Mouse (Mus musculus) embryonic facial prominence, embryonic 10.5 days (tissue): ENCODE results near the gene Ap2b1. TPM values are rescaled to one million over a fixed set of nuclear protein-coding genes. Genes with fewer than 3 reads are reported as not detected.

Experiments used
- DNase-seq: peaks from one replicate; pipeline ENCODE4 v3.0.0-alpha.2; 2017; ENCODE audit warnings: low spot score
- H3K27ac ChIP-seq: fragments of 300-500 bp; sonication (generic); replicated peaks from 2 replicates; pipeline ENCODE4 v1.5.1; 2016; ENCODE audit warnings: mild to moderate bottlenecking
- H3K27me3 ChIP-seq: fragments of 300-500 bp; sonication (generic); replicated peaks from 2 replicates; pipeline ENCODE4 v1.6.1; 2016; ENCODE audit warnings: low read depth, mild to moderate bottlenecking; ENCODE audit not compliant: poor library complexity, severe bottlenecking
- H3K36me3 ChIP-seq: fragments of 300-500 bp; sonication (generic); replicated peaks from 2 replicates; pipeline ENCODE4 v1.6.1; 2016; ENCODE audit warnings: mild to moderate bottlenecking, moderate library complexity
- H3K4me1 ChIP-seq: fragments of 300-500 bp; sonication (generic); 2 replicates; pipeline ENCODE4 v1.6.1; 2016
- H3K4me3 ChIP-seq: fragments of 300-500 bp; sonication (generic); 2 replicates; pipeline ENCODE4 v1.5.1; 2016; ENCODE audit warnings: mild to moderate bottlenecking, moderate library complexity
- H3K9me3 ChIP-seq: fragments of 300-500 bp; sonication (generic); 2 replicates; pipeline ENCODE4 v1.6.1; 2016; ENCODE audit warnings: mild to moderate bottlenecking
- WGBS: fragments of 180-500 bp; shearing (Covaris S2); methylation state at CpG from one replicate; pipeline ENCODE4 v1.1.7; 2016; 5-methylcytosine and 5-hydroxymethylcytosine counted together
- polyA plus RNA-seq: library from polyadenylated mRNA; unstranded; fragments of >200 nt; fragmentation: Nextera tagmentation; extraction: Ambion mirVana; gene quantifications from 2 replicates; pipeline ENCODE4 v1.2.1, GENCODE M21; 2016

Gene Ap2b1
- polyA plus RNA-seq, 1 experiment from 2014 or later, result 64.9 TPM

GRCm38 (mm10) chr11:83439426-83440060 lies 140.7 kb downstream of the Ap2b1 start:
- WGBS, result 31% methylated on average over 11 of the region's 11 CpGs
- peaks cover 59% of the 10 kb centered on the region for H3K27me3 ChIP-seq
- H3K27ac ChIP-seq, result peak overlapping the region; percentile 83; the same call in 1 of the 2 replicates
- H3K9me3 ChIP-seq, result no peaks in the 10 kb centered on the region
- H3K4me3 ChIP-seq, result peak overlapping the region; percentile 72
- H3K4me1 ChIP-seq, result peaks cover 36% of the 10 kb centered on the region
- no peaks in the 10 kb centered on the region for H3K36me3 ChIP-seq
- no peak for DNase-seq

GRCm38 (mm10) chr11:83440081-83441064 lies 141.5 kb downstream of the Ap2b1 start:
- under 1% methylated on average over 71 of the region's 75 CpGs for WGBS
- H3K9me3 ChIP-seq, result no peaks in the 10 kb centered on the region
- H3K4me3 ChIP-seq, result peak overlapping the region; percentile 72
- H3K4me1 ChIP-seq, result peaks cover 41% of the 10 kb centered on the region
- peak overlapping the region; percentile 83 for H3K27ac ChIP-seq
- no peaks in the 10 kb centered on the region for H3K36me3 ChIP-seq
- H3K27me3 ChIP-seq, result peaks cover 65% of the 10 kb centered on the region
- DNase-seq, result peak; percentile 90

DNA sequence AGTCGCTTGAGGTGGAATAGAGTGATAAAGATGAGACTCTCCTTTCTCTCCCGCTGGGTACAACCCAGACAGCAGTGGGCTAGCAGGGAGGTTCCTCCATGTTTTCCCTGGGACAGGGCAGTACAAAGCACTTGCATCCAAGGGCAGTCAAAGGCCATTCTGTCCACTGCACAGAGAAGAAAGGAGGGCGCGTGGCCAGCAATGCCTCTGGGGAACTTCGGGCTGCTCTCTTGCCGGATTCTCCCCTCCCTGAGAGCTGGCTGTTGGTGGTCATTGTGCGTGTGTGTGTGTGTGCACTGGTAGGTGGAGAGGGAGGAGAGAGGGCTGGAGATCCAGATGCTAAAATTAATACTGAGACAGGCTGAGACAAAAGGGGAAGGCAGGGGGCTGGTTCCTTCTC lies 142.4 kb downstream of the Ap2b1 start:
- DNase-seq, result no peak
- 0 out of 2 replicates have a peak overlapping the region, but pooled peaks have one; percentile 72 for H3K4me3 ChIP-seq
- no peaks in the 10 kb centered on the region for H3K9me3 ChIP-seq
- peaks cover 67% of the 10 kb centered on the region for H3K27me3 ChIP-seq
- WGBS, result 42% methylated on average over 7 of the region's 7 CpGs
- peaks cover 41% of the 10 kb centered on the region for H3K4me1 ChIP-seq
- no peaks in the 10 kb centered on the region for H3K36me3 ChIP-seq
- H3K27ac ChIP-seq, result no peak overlapping the region

GRCm38 (mm10) chr11:83442596-83443267 lies 143.9 kb downstream of the Ap2b1 start:
- H3K36me3 ChIP-seq, result no peaks in the 10 kb centered on the region
- peak; percentile 77 for DNase-seq
- H3K27me3 ChIP-seq, result peaks cover 82% of the 10 kb centered on the region
- no peak overlapping the region for H3K27ac ChIP-seq
- peaks cover 51% of the 10 kb centered on the region for H3K4me1 ChIP-seq
- H3K9me3 ChIP-seq, result no peaks in the 10 kb centered on the region
- WGBS, result 11% methylated on average over 29 of the region's 29 CpGs
- H3K4me3 ChIP-seq, result peak overlapping the region; percentile 43

GRCm38 (mm10) chr11:83443824-83444223 lies 145.0 kb downstream of the Ap2b1 start:
- Histone ChIP-seq H3K4me1 (peaks cover 62% of the 10 kb centered on the region), H3K9me3 (no peaks in the 10 kb centered on the region), H3K4me3 (peak overlapping the region; percentile 25; the same call in 1 of the 2 replicates), H3K36me3 (no peaks in the 10 kb centered on the region), H3K27me3 (peaks cover 77% of the 10 kb centered on the region), H3K27ac (no peak overlapping the region)
- whole genome bisulfite sequencing, result 12% methylated on average over 7 of the region's 7 CpGs
- DNase-seq, result no peak

DNA sequence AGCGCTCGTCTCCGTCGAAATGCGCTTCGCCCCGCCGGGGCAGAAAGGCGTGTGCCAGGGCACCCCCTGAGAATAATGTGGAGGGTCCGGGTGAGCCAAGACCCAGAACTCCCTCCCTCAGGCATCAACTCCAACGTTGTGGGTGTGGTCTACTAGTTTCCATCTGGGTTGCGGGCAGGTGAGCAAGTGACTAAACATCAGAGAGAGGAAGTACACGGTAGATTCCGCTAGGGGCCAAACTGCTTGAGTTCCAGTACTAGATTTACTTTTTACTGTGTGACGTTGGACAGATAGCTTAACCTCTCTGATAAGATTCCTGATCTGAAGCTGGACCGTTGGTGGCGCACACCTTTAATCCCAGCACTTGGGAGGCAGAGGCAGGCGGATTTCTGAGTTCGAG lies 146.2 kb downstream of the Ap2b1 start:
- H3K27me3 ChIP-seq, result peaks cover 70% of the 10 kb centered on the region
- H3K36me3 ChIP-seq, result no peaks in the 10 kb centered on the region
- H3K4me1 ChIP-seq, result peaks cover 70% of the 10 kb centered on the region
- peak overlapping the region; percentile 43 for H3K4me3 ChIP-seq
- H3K27ac ChIP-seq, result no peak overlapping the region
- DNase-seq, result no peak
- H3K9me3 ChIP-seq, result no peaks in the 10 kb centered on the region
- WGBS, result 30% methylated on average over 19 of the region's 19 CpGs

GRCm38 (mm10) chr11:83447612-83448011 lies 148.8 kb downstream of the Ap2b1 start:
- Histone ChIP-seq H3K4me3 (no peak overlapping the region), H3K4me1 (peaks cover 58% of the 10 kb centered on the region), H3K27me3 (peaks cover 54% of the 10 kb centered on the region), H3K36me3 (no peaks in the 10 kb centered on the region), H3K9me3 (no peaks in the 10 kb centered on the region), H3K27ac (peak overlapping the region; percentile 78; the same call in 1 of the 2 replicates)
- WGBS, result 59% methylated on average over 10 of the region's 10 CpGs
- no peak for DNase-seq

GRCm38 (mm10) chr11:83448021-83448926 lies 149.4 kb downstream of the Ap2b1 start:
- Histone ChIP-seq H3K4me3 (no peak overlapping the region), H3K4me1 (peaks cover 54% of the 10 kb centered on the region), H3K27me3 (peaks cover 47% of the 10 kb centered on the region), H3K9me3 (no peaks in the 10 kb centered on the region), H3K27ac (peak overlapping the region; percentile 78), H3K36me3 (no peaks in the 10 kb centered on the region)
- peak; percentile 59 for DNase-seq
- WGBS, result 28% methylated on average over 16 of the region's 16 CpGs

- Histone ChIP-seq H3K27me3 (peaks cover 41% of the 10 kb centered on the region), H3K27ac (peak overlapping the region; percentile 78), H3K4me1 (peaks cover 48% of the 10 kb centered on the region), H3K9me3 (no peaks in the 10 kb centered on the region), H3K36me3 (no peaks in the 10 kb centered on the region), H3K4me3 (no peak overlapping the region)
- no peak for DNase-seq
Measured at GRCm38 (mm10) chr11:83448927-83449236, 150.1 kb downstream of the Ap2b1 start.

DNA sequence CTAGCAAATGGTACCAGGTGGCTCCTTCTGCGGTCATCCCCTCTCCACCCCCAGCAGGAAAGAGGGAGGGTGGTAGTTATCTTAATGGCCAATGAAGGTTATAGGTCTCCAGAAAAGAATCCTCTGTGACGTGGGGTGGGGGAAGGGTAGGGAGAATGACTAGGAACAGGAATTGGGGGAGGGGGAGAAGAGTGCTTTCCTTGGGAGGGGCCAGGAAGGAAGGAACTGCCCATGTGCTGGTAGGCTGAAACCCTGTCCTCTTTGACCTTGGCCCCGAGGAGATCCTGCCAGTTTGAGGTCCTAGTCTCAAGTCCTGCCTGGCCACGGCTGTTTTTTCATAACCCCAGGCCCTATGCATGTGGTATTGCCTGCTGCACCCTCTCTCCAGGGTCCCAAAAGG lies 150.5 kb downstream of the Ap2b1 start:
- DNase-seq, result peak; percentile 50
- Histone ChIP-seq H3K4me3 (no peak overlapping the region), H3K27me3 (peaks cover 37% of the 10 kb centered on the region), H3K27ac (peak overlapping the region; percentile 78), H3K4me1 (peaks cover 46% of the 10 kb centered on the region), H3K9me3 (no peaks in the 10 kb centered on the region), H3K36me3 (no peaks in the 10 kb centered on the region)
- WGBS, result 30% methylated on average over 4 of the region's 4 CpGs

DNA sequence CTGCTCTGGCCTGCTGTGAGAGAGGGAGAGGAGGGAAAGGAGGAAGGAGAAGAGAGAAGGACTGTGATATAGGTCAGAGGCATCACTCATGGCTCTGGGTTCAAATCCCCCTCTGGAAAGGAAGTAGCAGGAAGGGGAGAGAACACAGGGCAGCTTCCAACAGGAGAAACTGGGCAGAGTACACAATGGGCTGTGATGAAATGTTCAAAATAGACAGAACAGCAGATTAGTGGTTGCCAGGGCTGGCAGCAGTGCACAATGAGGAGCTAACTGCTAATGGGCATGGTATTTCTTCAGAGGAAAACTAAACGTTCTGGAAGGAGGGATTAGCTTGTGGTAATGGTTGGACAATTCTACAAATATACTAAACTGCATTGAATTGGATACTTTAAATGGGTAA lies 151.7 kb downstream of the Ap2b1 start:
- Histone ChIP-seq H3K27me3 (peaks cover 29% of the 10 kb centered on the region), H3K4me1 (peaks cover 51% of the 10 kb centered on the region), H3K9me3 (no peaks in the 10 kb centered on the region), H3K36me3 (no peaks in the 10 kb centered on the region), H3K4me3 (no peak overlapping the region), H3K27ac (no peak overlapping the region)
- no peak for DNase-seq
- 49% methylated on average over 1 of the region's 1 CpGs for WGBS

- H3K4me1 ChIP-seq, result peaks cover 58% of the 10 kb centered on the region
- no peak overlapping the region for H3K27ac ChIP-seq
- no peak for DNase-seq
- peaks cover 22% of the 10 kb centered on the region for H3K27me3 ChIP-seq
- H3K36me3 ChIP-seq, result no peaks in the 10 kb centered on the region
- H3K4me3 ChIP-seq, result no peak overlapping the region
- WGBS, result 88% methylated on average over 10 of the region's 10 CpGs
- H3K9me3 ChIP-seq, result no peaks in the 10 kb centered on the region
Measured at GRCm38 (mm10) chr11:83451281-83451680, 152.5 kb downstream of the Ap2b1 start.
